Mouse (Mus musculus): ENCODE data around the gene Gpr152.
"Not testable (repeated sequence)": the region's sequence is repeated elsewhere in the genome, so short reads cannot be mapped to it uniquely, and the experiment has no call there.

Gene Gpr152

DNA sequence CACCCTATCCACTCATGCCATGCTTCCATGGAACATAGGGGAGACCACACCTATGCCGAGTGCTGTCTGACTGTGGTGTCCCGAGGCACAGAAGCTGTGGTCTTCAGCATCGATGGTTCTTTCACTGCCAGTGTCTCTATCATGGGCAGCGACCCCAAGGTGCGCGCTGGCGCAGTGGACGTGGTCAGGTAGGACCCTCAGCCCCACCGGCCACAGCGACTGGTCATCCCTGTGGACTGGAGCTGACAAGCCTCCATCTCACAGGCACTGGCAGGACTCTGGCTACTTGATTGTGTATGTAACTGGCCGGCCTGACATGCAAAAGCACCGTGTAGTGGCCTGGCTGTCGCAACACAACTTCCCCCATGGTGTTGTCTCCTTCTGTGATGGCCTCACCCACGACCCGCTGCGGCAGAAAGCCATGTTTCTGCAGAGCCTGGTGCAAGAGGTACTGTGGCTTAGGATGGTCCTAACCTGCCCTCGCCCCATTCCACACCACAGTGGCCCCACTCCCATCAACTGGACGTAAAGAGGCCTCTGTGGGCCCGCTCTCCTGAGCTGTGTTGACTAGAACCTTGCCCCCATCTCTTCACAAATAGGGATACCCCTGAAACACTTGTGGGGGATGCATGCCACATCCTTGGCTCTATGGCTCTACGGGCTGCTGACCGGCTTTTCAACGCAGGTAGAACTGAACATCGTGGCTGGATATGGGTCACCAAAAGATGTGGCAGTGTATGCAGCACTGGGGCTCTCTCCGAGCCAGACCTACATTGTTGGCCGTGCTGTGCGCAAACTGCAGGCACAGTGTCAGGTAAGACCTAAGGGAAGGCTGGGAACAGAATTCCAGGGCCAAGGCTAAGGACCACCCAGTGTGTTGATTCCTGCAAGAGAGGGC lies 27.3 kb upstream of the Gpr152 start:
- no peak for DNase-seq (ENCODE audit: low read depth, low spot score)

DNA sequence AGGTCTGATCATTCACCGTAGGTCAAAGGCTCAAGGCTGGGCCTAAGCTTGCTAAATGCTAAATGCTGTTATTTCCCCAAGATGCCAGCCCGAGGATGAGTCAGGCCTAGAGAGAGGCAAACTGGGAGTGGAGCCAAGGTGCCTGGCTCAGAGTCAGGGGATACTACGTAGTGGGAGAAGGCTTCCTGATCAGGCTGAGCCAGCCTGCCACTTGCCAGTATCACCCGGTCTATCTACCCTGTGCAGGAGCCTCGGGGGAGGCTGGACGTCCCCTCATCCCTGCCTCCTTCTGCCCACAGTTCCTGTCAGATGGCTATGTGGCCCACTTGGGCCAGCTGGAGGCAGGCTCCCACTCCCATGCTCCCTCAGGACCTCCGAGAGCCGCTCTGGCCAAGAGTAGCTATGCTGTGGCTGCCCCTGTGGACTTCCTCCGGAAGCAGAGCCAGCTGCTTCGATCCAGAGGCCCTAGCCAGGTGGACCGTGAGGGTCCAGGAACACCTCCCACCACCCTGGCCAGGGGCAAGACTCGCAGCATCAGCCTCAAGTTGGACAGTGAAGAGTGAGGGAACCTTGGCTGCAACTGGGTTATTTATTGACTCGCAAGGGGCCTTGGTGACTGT lies 26.3 kb upstream of the Gpr152 start:
- DNase-seq (ENCODE audit: low read depth, low spot score), result peak; percentile 98

GRCm38 (mm10) chr19:4113806-4114230 lies 25.8 kb upstream of the Gpr152 start:
- no peak for DNase-seq (ENCODE audit: low read depth, low spot score)

DNA sequence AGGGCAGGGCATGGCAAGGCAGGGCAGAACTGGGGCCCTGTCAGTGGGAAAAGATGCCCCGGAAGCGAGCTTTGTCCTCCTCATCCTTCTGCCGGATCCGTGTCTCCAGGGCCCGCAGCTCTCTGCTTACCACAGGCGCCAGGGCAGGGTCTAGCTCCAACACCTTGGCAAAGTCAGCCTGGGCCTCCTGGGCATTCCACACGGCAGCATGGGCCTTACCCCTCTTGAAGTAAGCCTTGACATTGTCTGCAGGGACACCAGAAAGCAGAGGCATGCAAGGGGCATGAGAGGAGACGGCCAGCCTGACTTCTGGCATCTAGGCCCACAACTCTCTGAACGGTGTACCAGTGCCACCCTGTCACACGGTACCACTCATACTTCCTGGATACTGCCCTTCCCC lies 25.0 kb upstream of the Gpr152 start:
- DNase-seq (ENCODE audit: low read depth, low spot score), result no peak

GRCm38 (mm10) chr19:4115144-4115543 lies 24.4 kb upstream of the Gpr152 start:
- no peak for DNase-seq (ENCODE audit: low read depth, low spot score)

- DNase-seq (ENCODE audit: low read depth, low spot score), result no peak
Measured at GRCm38 (mm10) chr19:4115816-4116215, 23.8 kb upstream of the Gpr152 start.

DNA sequence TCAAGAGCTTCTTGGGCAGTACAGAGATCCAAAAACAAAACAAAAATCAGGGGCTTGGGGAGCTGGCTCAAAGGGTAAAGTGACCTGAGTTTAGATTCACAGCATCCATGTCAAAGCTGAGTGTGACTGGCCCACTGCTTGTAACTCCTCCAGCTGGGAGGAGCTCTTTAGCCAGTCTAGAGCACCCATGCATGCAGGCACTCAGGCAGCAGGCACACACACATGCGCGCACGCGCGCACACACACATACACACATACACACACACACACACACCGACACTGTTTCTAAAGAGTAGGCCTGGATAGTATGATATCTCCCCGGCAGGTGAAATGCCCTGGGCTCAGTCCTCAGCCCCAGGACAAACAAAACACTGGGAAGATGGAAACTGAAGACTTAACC lies 22.6 kb upstream of the Gpr152 start:
- no peak for DNase-seq (ENCODE audit: low read depth, low spot score)

- DNase-seq (ENCODE audit: low read depth, low spot score), result no peak
Measured at GRCm38 (mm10) chr19:4118350-4118749, 21.2 kb upstream of the Gpr152 start.

GRCm38 (mm10) chr19:4119716-4120487 lies 19.7 kb upstream of the Gpr152 start:
- no peak for DNase-seq (ENCODE audit: low read depth, low spot score)

GRCm38 (mm10) chr19:4120496-4120895 lies 19.1 kb upstream of the Gpr152 start:
- DNase-seq (ENCODE audit: low read depth, low spot score), result no peak

DNA sequence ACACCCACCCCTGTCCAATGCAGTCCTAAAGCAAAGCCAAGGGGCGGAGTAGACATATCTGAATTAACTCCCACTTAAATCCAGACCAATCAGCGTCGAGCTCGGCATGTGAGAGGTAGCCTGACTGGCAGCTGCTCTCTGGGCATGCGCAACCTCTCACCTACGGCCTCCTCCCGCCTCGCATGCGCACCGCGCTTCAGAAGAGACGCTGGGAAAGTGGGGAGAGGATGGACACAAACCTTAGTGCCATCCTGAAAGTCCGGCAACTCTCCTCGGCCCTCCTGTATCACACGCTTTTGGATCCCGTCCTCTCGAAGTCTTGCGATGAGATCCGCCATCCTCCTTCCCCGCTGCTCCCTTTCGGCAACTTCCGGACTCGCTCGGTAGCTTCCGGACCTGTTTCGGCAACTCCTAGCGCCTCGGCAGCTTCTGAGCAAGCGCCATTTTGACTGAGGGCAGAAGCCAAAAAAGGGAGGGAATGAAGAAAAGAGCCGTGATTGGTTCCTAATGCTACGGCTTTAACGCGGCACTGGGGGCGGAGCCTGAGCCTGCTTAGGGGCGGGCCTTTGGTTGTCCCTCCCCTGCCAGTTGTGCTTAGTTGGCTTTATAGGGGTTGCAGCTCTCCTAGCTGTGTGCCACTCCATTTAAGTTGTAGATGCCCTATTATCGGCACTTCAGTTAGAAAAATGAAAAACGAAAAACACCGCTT lies 18.3 kb upstream of the Gpr152 start:
- peak; percentile 99 for DNase-seq (ENCODE audit: low read depth, low spot score)

GRCm38 (mm10) chr19:4121896-4122295 lies 17.7 kb upstream of the Gpr152 start:
- DNase-seq (ENCODE audit: low read depth, low spot score), result not testable (repeated sequence)

- no peak for DNase-seq (ENCODE audit: low read depth, low spot score)
Measured at GRCm38 (mm10) chr19:4122411-4123370, 16.9 kb upstream of the Gpr152 start.

DNA sequence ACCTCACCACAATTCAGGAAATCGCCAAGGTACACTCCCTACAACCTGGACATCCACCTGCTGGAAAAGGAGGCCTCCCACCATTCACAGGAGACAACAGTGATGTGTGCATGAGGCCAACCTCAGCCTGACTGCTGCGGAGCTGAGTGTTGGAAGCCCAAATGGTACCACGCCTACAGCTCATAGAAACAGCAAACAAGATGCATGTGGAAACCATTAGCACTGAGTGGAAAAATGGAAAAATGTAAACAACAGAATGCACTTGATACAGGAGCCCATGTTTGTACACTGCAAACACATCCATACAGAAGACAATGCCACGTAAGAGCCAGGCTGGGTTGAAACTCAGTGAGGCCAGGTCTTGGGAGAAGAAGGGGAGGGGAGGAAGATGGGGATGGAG lies 15.2 kb upstream of the Gpr152 start:
- no peak for DNase-seq (ENCODE audit: low read depth, low spot score)

DNA sequence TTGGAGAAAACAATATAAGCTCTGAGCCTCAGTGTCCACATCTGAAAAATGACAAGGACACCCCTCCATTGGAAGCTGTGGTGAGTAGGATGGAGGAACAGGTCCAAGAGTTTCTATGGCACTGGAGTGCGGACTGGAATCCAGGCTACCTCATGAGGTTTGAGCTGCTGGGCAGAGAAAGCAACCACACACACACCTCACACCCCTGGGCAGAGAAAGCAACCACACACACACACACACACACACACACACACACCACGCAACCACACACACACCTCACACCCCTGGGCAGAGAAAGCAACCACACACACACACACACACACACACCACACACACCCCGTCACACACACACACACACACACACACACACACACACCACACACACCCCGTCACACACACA lies 14.3 kb upstream of the Gpr152 start:
- peak; percentile 66 for DNase-seq (ENCODE audit: low read depth, low spot score)

DNA sequence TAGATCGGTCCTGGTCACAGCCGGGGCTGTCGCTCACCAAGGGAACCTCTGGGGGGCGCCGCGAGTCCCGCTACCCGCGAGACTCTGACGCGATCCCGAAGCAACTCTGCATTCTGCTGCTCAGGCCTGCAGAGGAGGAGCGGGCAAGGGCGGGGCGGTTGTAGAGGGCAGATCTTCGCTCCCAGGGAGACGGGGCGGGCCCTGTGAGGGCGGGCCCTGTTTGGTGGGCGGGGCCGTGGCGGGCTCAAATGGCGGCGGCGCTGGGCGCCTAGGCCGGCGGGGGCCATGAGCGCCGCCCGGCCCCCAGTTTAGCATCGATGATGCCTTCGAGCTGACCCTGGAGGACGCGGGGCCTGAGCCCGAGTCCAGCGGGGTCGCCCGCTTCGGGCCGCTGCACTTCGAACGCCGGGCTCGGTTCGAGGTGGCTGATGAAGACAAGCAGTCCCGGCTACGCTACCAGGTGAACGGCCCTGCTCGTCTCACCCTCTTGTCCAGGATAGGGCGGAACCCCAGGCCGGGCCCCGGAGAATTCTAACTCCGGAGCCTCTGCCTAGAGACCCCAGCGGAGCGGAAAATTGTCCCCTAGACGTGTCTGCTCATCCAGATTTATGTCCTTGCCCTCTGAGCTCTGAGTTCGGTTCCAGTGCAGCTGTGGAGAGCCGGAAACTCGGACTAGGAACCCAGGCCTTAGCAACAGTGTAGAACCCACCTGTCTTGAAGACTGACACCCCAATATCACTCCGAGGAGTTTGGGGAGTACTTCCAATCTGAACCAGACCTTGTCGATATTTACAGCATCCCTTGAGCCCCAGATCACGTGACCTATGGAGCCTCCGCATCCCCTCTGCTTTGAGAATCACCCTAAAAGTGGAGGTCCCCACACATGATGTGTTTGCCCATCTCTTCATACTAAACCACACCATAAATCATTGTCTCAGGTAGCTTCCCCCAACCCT lies 13.6 kb upstream of the Gpr152 start, which contains the start of gene Aip:
TSS of gene Aip (minus strand) at position 118 of the 956 bp plus-strand sequence.
- peak; percentile 99 for DNase-seq (ENCODE audit: low read depth, low spot score)

DNA sequence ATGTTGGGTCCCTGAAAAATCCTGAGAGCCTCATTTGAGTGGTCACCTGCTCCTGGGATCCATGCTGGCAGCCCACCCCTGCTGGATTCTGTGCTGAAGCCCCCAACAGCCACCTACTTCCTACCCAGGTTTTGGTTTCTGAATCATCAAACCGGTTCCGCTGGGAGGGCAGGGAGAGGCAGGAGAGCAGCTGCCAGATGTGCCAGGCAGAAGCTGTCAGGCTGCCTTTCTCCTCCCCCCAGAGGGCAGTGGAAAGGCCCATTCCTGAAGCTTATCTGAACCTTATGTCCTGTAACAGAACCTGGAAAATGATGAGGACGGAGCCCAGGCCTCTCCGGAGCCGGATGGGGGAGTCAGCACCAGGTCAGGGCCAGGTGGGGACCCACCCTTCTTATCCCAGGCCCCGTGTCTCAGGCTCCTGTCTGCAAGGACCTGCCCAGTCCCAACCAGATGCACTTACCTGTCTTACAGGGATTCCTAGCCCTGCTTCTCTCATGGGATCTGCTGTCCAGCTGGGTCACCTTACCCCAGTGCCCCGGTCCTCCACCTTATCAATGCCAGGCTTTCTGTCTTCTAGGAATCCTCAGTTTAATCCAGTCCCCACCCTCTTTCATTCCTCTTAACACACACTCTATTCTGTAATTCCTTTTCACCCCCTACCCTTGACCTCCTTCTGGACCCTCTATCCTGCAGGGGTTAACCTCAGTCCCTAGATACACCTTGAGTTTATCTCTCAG lies 12.7 kb upstream of the Gpr152 start:
- DNase-seq (ENCODE audit: low read depth, low spot score), result peak; percentile 39

GRCm38 (mm10) chr19:4129462-4129861 lies 10.1 kb upstream of the Gpr152 start:
- no peak for DNase-seq (ENCODE audit: low read depth, low spot score)

DNA sequence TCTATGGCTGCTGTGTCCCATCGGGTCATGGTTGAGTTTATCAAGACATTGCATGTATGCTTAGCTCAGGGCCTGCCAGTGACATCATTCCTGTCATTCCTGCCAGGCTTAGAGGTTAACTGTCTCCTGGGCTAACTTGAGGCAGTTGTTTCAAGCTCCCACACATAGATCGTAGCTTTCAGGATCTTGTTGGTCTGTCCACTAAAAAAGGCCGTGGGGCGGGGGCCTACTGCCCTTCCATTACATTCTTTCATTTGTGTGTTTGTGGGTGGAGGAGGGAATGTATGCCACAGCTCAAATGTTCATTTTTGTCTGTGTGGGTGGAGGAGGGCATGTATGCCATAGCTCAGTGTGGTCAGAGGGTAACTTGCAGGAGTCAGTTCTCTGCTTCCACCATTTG lies 9.5 kb upstream of the Gpr152 start:
- DNase-seq (ENCODE audit: low read depth, low spot score), result no peak

Data from brain, adult 2 months (tissue).